Mouse (Mus musculus) T-helper 2 cell (primary cell): ENCODE data around the gene Slc4a7.

ENCODE experiments used
- in situ Hi-C: fragments of 300-600 bp; cut with MboI, MseI; formaldehyde crosslinking; loops from one replicate; pipeline ENCODE4 v1.15.1; 2025; ENCODE audit warnings: high pct_unique_total_duplicates

Slc4a7 gene

DNA sequence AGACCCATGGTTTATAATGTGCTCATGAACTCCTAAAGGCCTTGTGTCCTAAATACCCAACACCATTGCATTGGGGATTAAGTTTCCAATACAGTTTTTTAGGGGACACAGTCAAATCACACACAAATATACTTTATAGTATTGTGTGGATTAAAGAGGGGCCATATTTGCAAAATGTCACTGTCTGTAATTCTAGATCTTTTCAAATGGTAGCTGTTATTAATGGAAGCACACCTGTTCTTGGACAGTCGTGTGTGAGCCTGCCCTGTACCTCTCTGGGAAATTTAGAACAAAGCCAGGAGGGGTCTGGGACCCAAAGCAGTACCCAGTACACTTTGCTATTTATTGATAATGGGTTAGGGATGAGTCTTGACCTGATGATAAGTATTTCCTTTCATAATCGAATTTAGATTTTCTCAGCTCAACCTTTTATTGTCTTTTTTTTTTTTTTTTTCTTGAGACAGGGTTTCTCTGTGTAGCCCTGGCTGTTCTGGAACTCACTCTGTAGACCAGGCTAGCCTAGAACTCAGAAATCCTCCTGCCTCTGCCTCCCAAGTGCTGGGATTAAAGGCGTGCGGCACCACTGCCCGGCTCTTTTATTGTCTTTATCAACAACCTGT lies at the start of gene Slc4a7:
Slc4a7 (plus strand) TSS at position 570 of the 620 bp plus-strand sequence.
- in situ Hi-C loops = loop anchor here (5.0 to 10.0 kb wide), 2 partner anchors 67 to 355 kb away; partner anchors contain the start of gene Il3ra

DNA sequence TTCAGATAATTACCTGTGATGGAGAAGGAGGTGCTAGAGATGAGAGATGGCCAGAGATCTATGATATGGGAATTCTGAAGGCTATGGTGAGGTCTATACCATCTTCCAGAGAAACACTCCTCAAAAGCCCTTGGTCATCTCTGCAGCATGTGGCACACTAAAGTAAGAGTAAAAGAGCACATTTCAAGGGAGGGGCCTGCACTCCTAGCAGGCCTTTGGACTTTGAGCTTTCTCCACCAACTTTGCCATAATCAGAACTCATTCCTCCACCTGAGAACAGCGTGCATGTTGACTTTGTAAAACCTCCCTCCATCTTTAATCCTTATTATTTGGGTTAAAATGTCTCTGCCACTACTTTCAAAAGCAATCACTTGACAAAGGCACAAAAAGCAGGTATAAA lies 31.5 kb upstream of the Slc4a7 start:
- in situ Hi-C loops = loop anchor here (25.0 kb wide), 1 partner anchor 1658 kb away; no protein-coding TSS in a partner anchor

DNA sequence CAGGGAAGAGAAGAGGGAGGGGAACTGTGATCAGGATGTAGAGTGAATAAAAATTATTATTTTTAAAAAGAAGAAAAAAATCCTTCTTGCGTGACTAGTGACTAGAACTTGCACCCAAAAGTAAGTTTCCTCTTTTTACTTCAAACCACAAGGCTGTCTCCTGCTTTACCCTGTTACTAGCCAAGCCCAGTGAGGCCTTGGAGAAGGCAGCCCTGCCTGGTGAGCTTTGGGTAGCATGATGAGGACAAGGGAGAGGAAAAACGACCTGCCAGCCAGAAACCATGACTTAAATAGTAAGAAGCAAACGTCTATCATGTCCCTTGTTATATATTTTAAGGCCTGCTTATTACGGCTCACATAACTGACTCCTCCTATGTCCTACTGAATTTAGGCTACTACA lies 20.5 kb upstream of the Slc4a7 start:
- in situ Hi-C loops = no loop called here

DNA sequence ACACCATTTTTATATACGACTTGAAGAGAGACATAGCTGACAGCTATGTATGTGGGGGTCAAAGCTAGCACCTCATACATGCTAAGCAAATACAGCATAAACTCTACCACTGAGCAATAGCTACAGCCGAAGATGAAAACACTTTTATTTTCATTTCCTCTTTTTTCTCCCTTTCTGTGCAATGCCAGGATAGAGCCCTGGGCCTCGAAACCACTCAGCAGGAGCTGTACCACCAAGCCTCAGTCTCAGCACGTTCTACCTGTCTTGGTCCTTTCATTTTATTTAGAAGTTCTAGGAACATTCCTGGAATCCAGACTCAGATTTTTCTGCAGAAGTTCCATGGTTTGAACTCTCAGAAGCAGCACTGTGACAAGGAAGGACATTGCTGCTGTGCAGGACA lies 17.3 kb upstream of the Slc4a7 start:
- in situ Hi-C loops = no loop called here

- in situ Hi-C loops = no loop called here
Observed at GRCm38 (mm10) chr14:14686101-14686551, 16.0 kb upstream of the Slc4a7 start.

GRCm38 (mm10) chr14:14687258-14687890 lies 14.7 kb upstream of the Slc4a7 start:
- in situ Hi-C loops = no loop called here

GRCm38 (mm10) chr14:14702399-14703345 lies 593 bp downstream of the Slc4a7 start:
- in situ Hi-C loops = loop anchor here (5.0 to 10.0 kb wide), 2 partner anchors 68 to 355 kb away; partner anchors contain the start of gene Il3ra

DNA sequence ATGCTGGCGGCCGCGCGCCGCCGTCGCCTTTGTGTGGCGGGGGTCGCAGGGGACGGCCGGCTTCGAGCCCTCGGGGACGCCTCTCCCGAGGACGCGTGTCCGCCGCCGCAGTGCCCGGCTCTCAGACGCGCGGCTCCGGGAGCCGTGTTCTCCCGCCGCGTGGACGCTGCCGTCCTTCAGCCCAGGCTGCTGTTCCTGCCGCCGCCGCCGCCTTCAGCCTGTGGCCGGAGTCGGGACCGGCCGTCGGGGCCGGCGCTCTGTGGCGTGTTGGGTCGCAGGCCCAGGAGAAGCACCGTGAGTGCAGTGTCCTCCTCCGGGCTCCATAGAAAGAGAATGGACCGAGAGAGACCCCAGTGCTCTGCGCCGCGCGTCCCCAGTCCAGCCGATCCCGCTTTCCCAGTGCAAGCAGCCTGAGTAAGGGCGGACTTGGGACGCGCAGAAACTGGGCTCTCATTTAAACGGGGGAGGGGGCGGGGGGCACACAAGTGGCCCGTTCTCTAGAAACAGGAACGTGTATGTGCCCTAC lies 1.3 kb downstream of the Slc4a7 start:
- in situ Hi-C loops = loop anchor here (5.0 to 10.0 kb wide), 2 partner anchors 69 to 356 kb away; partner anchors contain the start of gene Il3ra

GRCm38 (mm10) chr14:14704651-14705050 lies 2.6 kb downstream of the Slc4a7 start:
- in situ Hi-C loops = loop anchor here (5.0 to 10.0 kb wide), 2 partner anchors 70 to 357 kb away; partner anchors contain the start of gene Il3ra

DNA sequence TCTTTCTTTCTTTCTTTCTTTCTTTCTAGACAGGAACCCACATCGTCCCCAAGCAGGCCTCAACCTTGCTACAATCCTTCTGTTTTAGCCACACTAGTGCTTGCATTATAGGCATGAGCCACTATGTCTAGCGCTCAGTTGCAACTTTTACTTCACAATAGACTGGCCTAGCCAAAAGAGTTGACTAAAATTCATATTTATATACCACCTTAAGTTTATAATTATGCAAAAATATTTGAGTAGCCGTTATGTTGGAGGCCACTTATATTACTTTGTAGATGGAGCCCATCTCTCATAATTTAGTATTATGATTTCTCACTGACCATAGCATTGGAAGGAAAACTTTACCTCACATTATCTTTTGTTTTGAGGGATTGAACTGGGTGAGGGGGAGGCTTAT lies 3.0 kb downstream of the Slc4a7 start:
- in situ Hi-C loops = loop anchor here (10.0 kb wide), 1 partner anchor 70 kb away; no protein-coding TSS in a partner anchor

- in situ Hi-C loops = loop anchor here (10.0 kb wide), 1 partner anchor 72 kb away; no protein-coding TSS in a partner anchor
Observed at GRCm38 (mm10) chr14:14706381-14706780, 4.3 kb downstream of the Slc4a7 start.

DNA sequence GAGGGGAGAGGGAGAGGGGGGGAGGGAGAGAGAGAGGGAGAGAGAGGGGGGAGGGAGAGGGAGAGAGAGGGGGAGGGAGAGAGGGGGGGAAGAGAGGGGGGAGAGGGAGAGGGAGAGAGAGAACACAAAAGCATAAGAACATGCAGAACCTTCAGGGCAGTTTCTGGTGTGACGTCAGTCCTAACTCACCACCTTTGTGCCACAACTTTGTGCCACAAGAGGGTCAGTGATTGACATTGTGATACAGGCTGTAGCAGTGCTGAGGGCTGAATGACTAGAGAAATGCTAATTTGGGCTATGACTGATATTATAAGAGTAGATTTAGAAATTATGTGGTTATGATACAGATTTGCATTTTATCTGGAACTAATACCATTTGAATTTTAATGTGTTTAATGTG lies 5.0 kb downstream of the Slc4a7 start:
- in situ Hi-C loops = loop anchor here (10.0 kb wide), 1 partner anchor 72 kb away; no protein-coding TSS in a partner anchor

- in situ Hi-C loops = loop anchor here (10.0 kb wide), 1 partner anchor 74 kb away; no protein-coding TSS in a partner anchor
Observed at GRCm38 (mm10) chr14:14709021-14709420, 6.9 kb downstream of the Slc4a7 start.

GRCm38 (mm10) chr14:14714130-14714529 lies 12.1 kb downstream of the Slc4a7 start:
- in situ Hi-C loops = no loop called here

- in situ Hi-C loops = no loop called here
Observed at GRCm38 (mm10) chr14:14715794-14716193, 13.7 kb downstream of the Slc4a7 start.

GRCm38 (mm10) chr14:14716843-14717242 lies 14.8 kb downstream of the Slc4a7 start:
- in situ Hi-C loops = no loop called here

DNA sequence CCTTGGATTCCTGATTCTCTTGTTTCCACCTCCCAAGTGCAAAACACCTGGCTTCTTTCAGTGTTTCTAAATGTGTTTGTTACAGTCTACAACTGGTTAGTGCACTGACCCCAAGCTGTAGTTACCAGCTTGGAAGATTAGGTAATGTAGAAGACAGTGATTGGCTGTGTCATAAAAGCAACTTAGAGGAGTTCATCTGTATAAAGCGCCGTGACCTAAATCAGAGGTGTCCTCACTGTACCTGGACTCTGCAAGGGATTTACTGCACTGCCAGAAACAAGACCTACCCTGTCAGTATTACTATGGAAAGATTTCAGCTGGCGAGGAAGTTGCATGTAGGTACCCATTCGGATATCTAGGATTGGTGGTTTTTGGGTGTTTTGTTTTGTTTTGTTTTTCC lies 16.5 kb downstream of the Slc4a7 start:
- in situ Hi-C loops = no loop called here

DNA sequence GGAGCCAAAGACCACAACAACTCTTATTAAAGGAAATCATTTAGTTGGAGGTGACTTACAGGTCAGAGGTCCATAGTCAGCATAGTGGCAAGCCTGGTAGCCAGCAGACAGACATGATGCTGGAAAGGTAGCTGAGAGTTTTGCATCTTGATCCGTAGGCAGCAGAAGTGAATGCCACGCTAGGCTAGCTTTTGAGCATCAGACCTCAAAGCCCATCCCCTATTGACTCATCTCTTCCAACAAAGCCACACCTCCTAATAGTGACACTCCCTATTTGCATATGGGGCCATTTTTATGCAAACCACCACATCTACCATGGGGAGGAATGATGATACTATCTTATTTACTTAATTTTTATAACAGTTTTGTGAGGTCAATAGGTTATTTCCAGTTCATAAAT lies 79.1 kb downstream of the Slc4a7 start:
- in situ Hi-C loops = no loop called here

GRCm38 (mm10) chr14:14784223-14784622 lies 82.1 kb downstream of the Slc4a7 start:
- in situ Hi-C loops = no loop called here

- in situ Hi-C loops = no loop called here
Observed at GRCm38 (mm10) chr14:14786979-14787378, 84.9 kb downstream of the Slc4a7 start.

DNA sequence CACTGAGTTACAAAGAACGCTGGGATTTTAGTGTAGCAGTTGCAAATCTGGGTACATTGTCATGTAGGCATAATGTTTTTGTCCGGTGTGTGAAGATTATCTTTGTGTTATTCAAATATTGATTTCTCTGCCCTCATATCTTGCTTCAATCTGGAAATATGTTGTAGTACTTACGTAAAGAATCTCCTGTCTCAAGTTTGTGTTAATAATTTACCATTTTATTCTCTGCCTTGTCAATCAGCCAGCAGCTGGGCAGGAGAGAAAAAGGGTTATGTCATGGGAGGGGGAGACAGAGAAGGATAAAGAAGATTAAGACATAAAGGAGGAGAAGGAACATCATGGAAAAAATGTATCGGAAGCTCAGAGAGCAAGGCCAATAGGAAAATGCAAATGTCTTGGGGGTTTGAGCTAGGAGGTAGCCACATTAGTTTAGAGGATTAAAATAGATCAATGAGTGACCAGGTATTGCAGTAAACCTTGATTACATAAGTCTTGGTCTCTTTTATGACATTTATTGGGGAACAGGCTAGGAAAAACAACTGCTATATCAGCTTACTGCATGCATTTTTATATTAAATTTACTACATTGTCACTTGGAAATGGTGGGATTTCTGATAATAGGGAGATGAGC lies 87.9 kb downstream of the Slc4a7 start:
- in situ Hi-C loops = no loop called here
